Mouse (Mus musculus) urinary bladder, postnatal 14 days (tissue): ENCODE results near the gene Gm21746.
"Not testable (repeated sequence)": the region's sequence is repeated elsewhere in the genome, so short reads cannot be mapped to it uniquely, and the experiment has no call there.

Source experiments
- DNase-seq: peaks from one replicate; pipeline ENCODE4 v3.0.0; 2021; ENCODE audit warnings: low spot score

Gene Gm21746

DNA sequence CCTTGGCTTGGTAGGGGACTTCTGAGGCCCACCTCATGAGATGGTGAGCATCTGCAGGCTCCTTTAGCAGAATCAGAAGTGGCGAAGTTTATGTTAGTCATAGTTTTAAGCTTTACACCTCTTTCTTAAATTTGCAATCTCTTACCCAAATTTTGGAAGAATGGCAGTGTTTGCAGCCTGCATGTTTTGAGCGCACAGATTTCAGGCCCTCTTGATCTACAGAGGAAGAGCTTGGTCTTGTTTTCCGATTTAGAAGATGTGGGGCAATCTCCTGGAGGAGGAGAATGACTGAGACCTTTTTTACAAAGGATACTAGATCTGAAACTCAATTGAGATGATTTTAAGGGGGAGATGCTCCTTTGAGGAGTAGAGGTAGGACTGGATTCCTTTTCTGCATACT lies at the start of gene Gm21746:
TSS of gene Gm21746 (minus strand) at position 101 of the 400 bp plus-strand sequence.
- DNase-seq, result not testable (repeated sequence)

DNA sequence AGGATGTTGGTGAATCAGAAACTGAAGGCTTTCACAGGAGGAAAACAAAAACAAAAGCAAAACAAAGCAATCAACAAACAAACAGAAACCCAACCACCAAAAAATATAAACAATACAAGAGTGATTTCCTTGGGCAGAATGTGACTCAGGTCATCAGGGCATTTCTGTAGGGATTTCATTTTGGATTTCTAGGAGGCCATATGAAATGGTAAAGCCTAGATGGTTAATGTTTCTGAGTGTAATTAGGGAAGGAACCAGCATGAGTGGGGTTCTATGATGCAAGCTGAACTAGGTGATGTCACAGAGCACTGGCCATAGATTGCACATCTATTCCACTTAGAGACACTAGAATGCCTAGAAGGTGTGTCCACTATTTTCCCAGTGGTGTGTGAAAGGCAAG lies 29.0 kb upstream of the Gm21746 start, which contains the start of gene Gm20873:
TSS of gene Gm20873 (plus strand) at position 301 of the 400 bp plus-strand sequence.
- DNase-seq, result not testable (repeated sequence)
